Mouse (Mus musculus) kidney, adult 8-10 months (tissue): ENCODE measurements around the gene Haghl.

Experiments
- DNase-seq, 2 experiments: peaks; one replicate each; pipeline ENCODE4 v3.0.0; 2022

Haghl gene

GRCm38 (mm10) chr17:25785281-25785745 lies at the start of gene Haghl:
Gene Haghl, minus strand, starts transcription at chr17:25785673.
- DNase-seq, result peak; percentile 95 to 97

DNA sequence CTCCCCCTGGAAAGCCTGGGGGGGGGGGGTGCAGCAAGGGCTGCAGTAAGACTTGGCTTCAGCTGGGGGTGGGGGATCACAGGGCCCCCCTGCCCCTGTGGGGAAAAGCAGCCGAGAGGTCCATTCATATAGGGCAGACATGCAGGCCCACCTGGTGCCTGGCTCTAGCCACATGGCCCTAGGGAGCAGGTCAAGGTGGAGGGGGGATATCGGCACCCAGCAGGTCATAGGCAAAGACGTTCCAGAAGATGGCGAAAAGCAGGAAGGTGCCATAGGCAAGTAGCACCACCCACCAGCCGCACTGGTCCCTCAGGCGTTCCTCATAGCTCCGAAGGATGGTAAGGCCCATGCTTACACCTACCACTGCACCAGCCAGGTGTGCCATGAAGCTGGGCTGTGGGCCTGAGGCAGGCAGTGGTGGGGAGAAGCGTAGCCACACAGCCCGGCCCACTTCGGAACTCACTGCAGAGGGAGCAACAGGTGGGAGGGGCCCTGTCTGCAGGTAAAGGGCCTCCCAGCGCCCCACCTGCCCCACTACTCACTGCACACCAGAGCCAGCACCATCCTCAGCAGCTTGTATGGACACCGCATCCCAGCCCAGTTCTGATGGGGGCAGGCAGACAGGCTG lies 49.2 kb upstream of the Haghl start:
- DNase-seq, result no peak

GRCm38 (mm10) chr17:25833961-25834594 lies 48.6 kb upstream of the Haghl start:
- peak; percentile 80 to 88 for DNase-seq

GRCm38 (mm10) chr17:25833291-25833663 lies 47.8 kb upstream of the Haghl start, which contains the start of gene Stub1:
Gene Stub1, minus strand, starts transcription at chr17:25833404.
- DNase-seq, result peak; percentile 97 to 98

GRCm38 (mm10) chr17:25832436-25833290 lies 47.2 kb upstream of the Haghl start:
- peak; percentile 100 for DNase-seq

DNA sequence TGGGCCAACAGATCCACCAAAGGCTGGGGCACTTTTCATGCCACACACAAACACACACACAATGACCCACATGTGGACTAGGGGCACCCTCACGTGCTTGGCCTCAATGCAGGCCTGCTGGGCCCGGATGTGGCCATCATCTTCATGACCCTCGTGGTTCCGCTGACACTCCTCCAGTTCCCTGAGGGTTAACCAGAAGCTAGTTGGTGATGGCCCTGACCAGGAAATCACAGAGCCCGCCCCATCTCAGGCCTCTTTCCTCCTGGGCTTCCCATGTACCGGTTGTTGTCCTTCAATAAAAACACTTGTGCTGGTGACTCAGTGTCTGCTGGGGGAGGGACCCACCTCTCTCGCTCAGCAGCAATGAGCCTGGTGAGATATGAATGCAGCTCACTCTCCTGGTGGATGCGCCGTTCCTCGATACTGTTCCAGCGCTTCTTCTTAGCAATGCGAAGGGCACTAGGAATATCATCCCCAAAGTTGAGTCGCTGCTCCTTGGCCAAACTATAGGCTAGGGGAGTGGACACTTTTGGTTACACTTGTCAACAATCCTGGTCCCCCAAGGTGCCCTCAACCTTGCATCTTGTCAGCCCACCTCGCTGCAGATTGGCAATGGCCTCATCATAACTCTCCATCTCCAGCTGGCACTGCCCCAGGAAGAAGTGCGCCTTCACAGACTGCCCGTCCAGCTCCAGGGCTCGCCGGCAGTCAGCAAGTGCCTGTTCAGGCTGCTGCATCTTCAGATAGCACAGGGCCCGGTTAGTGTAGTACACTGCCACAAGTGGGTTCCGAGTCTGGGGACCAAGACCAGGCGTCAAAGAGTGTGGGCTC lies 46.2 kb upstream of the Haghl start:
- DNase-seq, result peak; percentile 41 to 49

- peak in 1 of 2 experiments; percentile 17 for DNase-seq
Observed at GRCm38 (mm10) chr17:25830806-25831431, 45.4 kb upstream of the Haghl start.

- DNase-seq, result peak in 1 of 2 experiments; percentile 10
Observed at GRCm38 (mm10) chr17:25830200-25830753, 44.8 kb upstream of the Haghl start.

- DNase-seq, result peak in 1 of 2 experiments; percentile 15
Observed at GRCm38 (mm10) chr17:25829558-25830017, 44.1 kb upstream of the Haghl start.

- peak; percentile 77 to 85 for DNase-seq
Observed at GRCm38 (mm10) chr17:25828712-25829557, 43.5 kb upstream of the Haghl start, which contains the start of gene Jmjd8. Gene Jmjd8, plus strand, starts transcription at chr17:25828867.

DNA sequence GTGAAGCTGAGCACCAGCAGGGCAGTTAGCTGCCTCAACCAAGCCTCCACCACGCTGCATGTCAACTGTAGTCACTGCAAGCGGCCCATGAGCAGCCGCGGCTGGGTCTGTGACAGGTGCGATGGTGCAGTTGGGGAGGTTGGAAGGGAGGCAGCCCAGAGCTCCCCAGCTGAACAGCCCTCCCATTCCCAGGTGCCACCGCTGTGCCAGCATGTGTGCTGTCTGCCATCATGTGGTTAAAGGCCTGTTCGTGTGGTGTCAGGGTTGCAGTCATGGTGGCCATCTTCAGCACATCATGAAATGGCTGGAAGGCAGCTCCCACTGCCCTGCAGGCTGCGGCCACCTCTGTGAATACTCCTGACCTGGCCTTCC lies 42.7 kb upstream of the Haghl start:
- DNase-seq, result no peak

DNA sequence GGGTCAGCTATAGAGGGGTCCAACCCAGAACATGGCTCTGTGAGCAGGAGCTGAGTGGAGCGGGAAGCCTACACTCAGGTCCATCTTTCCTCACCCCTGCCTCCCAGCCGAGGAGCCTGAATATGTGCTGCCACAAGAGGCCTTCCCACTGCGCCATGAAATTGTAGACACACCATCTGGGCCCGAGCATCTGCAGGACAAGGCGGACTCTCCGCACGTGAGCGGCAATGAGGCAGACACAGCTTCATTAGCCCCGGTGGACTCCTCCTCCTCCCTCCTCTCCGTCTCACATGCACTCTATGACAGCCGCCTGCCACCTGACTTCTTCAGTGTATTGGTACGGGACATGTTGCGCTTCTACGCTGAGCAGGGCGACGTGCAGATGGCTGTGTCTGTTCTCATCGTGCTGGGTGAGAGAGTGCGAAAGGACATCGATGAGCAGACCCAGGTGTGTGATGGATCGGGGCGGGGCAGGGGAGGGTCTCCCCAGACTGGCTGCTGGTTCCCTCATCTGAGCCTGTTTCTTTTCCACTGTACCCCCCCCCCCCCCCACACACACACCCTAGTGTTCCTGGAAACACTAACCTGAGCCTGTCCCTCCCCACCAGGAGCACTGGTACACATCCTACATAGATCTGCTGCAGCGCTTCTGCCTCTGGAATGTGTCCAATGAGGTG lies 42.2 kb upstream of the Haghl start:
- peak in 1 of 2 experiments; percentile 11 for DNase-seq

DNA sequence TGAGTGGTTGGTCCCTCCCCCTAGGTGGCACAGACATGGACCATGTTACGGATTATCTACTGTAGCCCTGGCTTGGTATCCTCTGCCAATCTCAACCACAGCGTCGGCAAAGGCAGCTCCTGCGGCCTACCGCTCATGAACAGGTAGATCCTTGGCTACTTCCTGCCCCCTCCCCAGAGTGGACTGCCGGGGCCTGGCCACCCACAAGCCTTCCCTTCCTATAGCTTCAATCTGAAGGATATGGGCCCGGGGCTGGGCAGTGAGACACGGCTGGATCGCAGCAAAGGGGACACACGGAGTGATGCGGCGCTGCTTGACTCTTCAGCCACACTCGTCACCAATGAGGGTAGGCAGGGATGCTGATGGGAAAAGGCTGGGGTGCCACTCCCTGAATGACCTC lies 41.5 kb upstream of the Haghl start:
- no peak for DNase-seq

DNA sequence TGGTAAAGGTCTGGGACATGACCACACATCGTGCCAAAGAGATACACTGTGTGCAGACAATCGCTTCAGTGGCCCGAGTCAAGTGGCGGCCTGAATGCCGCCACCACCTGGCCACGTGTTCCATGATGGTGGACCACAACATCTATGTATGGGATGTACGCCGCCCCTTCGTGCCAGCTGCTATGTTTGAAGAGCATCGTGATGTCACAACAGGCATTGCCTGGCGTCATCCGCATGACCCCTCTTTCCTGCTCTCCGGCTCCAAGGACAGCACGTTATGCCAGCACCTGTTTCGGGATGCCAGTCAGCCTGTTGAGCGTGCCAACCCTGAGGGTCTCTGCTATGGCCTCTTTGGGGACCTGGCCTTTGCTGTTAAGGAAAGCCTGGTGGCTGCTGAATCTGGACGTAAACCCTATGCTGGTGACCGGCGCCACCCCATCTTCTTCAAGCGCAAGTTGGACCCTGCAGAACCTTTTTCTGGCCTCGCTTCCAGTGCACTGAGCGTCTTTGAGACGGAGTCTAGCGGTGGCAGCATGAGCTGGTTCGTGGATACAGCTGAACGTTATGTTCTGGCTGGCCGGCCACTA lies 40.6 kb upstream of the Haghl start:
- DNase-seq, result no peak

GRCm38 (mm10) chr17:25825311-25825710 lies 39.8 kb upstream of the Haghl start:
- DNase-seq, result no peak

DNA sequence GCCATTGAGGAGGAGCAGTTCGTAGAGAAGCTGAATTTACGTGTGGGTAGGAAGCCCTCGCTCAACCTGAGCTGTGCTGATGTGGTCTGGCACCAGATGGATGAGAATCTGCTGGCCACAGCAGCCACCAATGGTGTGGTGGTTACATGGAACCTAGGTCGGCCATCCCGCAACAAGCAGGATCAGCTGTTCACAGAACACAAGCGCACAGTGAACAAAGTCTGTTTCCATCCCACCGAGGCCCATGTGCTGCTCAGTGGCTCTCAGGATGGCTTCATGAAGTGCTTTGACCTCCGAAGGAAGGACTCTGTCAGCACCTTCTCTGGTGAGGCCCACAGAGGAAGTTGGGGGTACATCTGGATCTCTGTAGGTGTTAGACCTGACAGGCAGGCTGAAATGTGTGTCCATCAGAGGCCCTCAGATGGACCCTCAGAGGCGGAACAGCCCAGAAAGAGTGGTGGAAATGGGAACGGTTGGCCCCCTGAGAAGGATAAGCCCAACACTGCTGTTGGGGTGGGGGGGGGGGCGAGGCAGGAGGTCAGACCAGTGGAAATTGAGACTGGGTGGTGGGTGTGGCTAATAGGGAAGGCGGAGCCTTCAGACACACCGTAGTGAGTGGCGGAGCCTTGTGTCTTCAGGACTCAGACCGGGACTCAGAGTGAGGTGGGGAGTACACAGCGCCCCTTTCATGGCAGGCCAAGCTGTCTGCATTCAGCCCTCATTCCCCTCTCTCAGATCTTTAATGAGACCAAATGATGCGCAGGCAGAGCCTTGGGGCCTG lies 39.1 kb upstream of the Haghl start:
- DNase-seq, result no peak

- DNase-seq, result peak; percentile 75 to 80
Observed at GRCm38 (mm10) chr17:25823452-25823851, 38.0 kb upstream of the Haghl start, which contains the start of gene Wdr24. Gene Wdr24, plus strand, starts transcription at chr17:25823627.
